Mouse (Mus musculus) brain, embryonic 14.5 days (tissue): ENCODE measurements at regions not wholly inside any gene's neighbourhood (a gene's known extent, or its start where the extent isn't known, plus 50 kb on each side); places are given as distances from the start of the nearest gene placed in this dataset.

Experiments used
- CTCF ChIP-seq: fragments of 200-500 bp; IDR thresholded peaks from 2 replicates; pipeline ENCODE4 v1.5.1; 2012; ENCODE audit warnings: inconsistent platforms, mild to moderate bottlenecking, moderate library complexity, borderline replicate concordance; ENCODE audit not compliant: insufficient read depth, insufficient read length; ENCODE audit errors: extremely low read depth
- POLR2A ChIP-seq: fragments of 200-500 bp; IDR thresholded peaks from 2 replicates; pipeline ENCODE4 v1.6.1; 2012; ENCODE audit warnings: mild to moderate bottlenecking, inconsistent platforms, borderline replicate concordance; ENCODE audit not compliant: poor library complexity, insufficient read depth, insufficient read length, severe bottlenecking; ENCODE audit errors: extremely low read depth

DNA sequence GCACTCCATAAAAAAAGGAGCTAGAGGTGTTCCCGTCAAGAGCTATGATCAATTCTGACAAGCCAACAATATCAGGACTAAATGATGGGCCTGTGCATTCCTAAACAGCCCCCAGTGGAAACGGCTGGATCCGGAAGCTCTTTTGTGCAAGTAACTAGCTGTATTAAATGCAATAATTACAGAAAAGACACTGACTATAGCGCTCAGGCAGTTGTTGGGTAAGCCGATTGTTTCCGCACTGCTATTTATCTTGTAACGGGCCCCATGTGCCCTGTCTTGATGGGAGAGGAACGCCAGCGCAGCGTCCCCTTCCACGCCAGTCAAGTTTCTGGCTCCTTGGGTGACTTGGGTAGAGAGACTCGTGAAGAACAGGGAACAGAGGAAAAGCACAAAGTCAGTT, 142.4 kb upstream of the Sp8 start:
- TF ChIP-seq CTCF (no peak), POLR2A (no peak)
